Mouse (Mus musculus): ENCODE data around the gene Gnas.

DNA sequence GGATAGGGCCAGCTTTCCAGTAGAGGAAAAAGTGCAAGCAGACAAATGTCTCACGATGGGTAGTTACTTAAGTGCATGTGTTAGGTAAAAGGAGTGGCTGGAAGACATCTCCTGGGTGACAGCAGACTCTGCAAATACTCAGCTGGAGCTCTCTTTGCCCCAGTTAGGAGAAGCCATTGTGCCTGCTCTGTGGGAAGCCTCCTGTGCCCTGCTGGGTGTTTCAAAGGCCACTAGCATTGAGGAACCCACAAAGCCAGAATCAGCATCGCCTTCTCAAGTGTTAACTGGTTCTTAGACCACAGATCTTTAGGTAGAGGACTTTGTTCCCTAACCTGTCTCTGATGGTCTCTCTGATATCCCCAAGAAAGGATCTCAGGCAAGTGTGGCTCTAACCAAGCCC, 26.8 kb upstream of the Gnas start:
- TF ChIP-seq CTCF (IDR thresholded peaks at IDR 0.05; ENCODE audit: control insufficient read depth, insufficient read depth, insufficient replicate concordance, low read depth, low read length) (no peak), POLR2A (IDR thresholded peaks at IDR 0.05; ENCODE audit: control insufficient read depth, low read depth, low read length) (no peak)
